15 mouse cellular contexts compared by ENCODE assay signal in genomic region chr17:46875626-46876025, GRCm38 (mm10). TPM values are rescaled to one million over a fixed set of nuclear protein-coding genes. Genes with fewer than 3 reads are reported as not detected.
A peak's percentile ranks its signal among the peaks of the same experiment; 100 is the strongest.
DNase-seq lines count a peak whose midpoint lies in the region; ATAC-seq and TF ChIP-seq lines count a peak whose summit lies in the region.
"Had no signal": no experiment of that assay in that cellular context is flagged by ENCODE, and none has a peak within 500 bp of the region (broad histone marks: within the 10 kb centered on the region; RNA-seq: fewer than 3 reads in every experiment).

No protein-coding gene starts in this region.

- no peaks in the 10 kb centered on the region; the same call in 1 of the 2 replicates for H3K36me3 ChIP-seq in intestine, postnatal 0 days (ENCODE audit: control insufficient read depth, insufficient read depth)
- no peaks in the 10 kb centered on the region for H3K36me3 ChIP-seq in intestine, embryonic 15.5 days
- H3K36me3 ChIP-seq in spleen, adult 2 months (ENCODE audit: control insufficient read depth, insufficient read depth, low read length) = no peaks in the 10 kb centered on the region
- H3K36me3 ChIP-seq in hindbrain, embryonic 11.5 days (ENCODE audit: control insufficient read depth, insufficient read depth, low read length) = no peaks in the 10 kb centered on the region
- H3K36me3 ChIP-seq: limb, embryonic 12.5 days had no signal

- TF ChIP-seq CTCF in intestine, postnatal 0 days (IDR thresholded peaks at IDR 0.05; ENCODE audit: low read depth) = peak; percentile 59
- peak; percentile 35; the same call in 1 of the 2 replicates for TF ChIP-seq CTCF in spleen, adult 2 months (IDR thresholded peaks at IDR 0.05; ENCODE audit: extremely low read depth, insufficient read depth, insufficient read length, insufficient replicate concordance)
- TF ChIP-seq CTCF in bone marrow macrophage, adult 2 months (IDR thresholded peaks at IDR 0.05; ENCODE audit: low read depth, low read length) = peak; percentile 35; the same call in 1 of the 2 replicates

- 0 out of 2 replicates have a peak, but pooled peaks cover 5% of the 10 kb centered on the region for H3K4me1 ChIP-seq in intestine, postnatal 0 days (replicated peaks; ENCODE audit: control insufficient read depth, insufficient read depth, low read length)
- H3K4me1 ChIP-seq in intestine, embryonic 15.5 days (replicated peaks) = peaks cover 13% of the 10 kb centered on the region
- peaks cover 6% of the 10 kb centered on the region; the same call in 1 of the 2 replicates for H3K4me1 ChIP-seq in spleen, adult 2 months (ENCODE audit: control insufficient read depth, insufficient read depth, insufficient read length)
- H3K4me1 ChIP-seq in bone marrow macrophage, adult 2 months (ENCODE audit: control insufficient read depth, insufficient read depth, low read length) = peaks cover 58% of the 10 kb centered on the region
- H3K4me1 ChIP-seq in hindbrain, embryonic 11.5 days (replicated peaks; ENCODE audit: control insufficient read depth, insufficient read depth, low read length) = no peaks in the 10 kb centered on the region; the same call in 1 of the 2 replicates

- H3K4me3 ChIP-seq in intestine, postnatal 0 days (ENCODE audit: low read depth, low read length) = no peak overlapping the region
- H3K4me3 ChIP-seq in intestine, embryonic 15.5 days (replicated peaks) = no peak overlapping the region
- no peak overlapping the region for H3K4me3 ChIP-seq in spleen, adult 2 months (ENCODE audit: extremely low read depth, insufficient read depth, insufficient read length)
- H3K4me3 ChIP-seq in bone marrow macrophage, adult 2 months (ENCODE audit: insufficient read depth, low read length) = no peak overlapping the region
- H3K4me3 ChIP-seq in hindbrain, embryonic 11.5 days (ENCODE audit: low read depth, low read length) = no peak overlapping the region
- H3K4me3 ChIP-seq: limb, embryonic 12.5 days had no signal

- H3K9ac ChIP-seq in intestine, postnatal 0 days (ENCODE audit: low read depth, low read length) = no peak overlapping the region
- no peak overlapping the region for H3K9ac ChIP-seq in intestine, embryonic 15.5 days
- no peak overlapping the region for H3K9ac ChIP-seq in hindbrain, embryonic 11.5 days (ENCODE audit: low read depth, low read length)
- H3K9ac ChIP-seq: limb, embryonic 12.5 days had no signal

- no peak for ATAC-seq in intestine, postnatal 0 days
- no peak for ATAC-seq in intestine, embryonic 15.5 days
- no peak for ATAC-seq in hindbrain, embryonic 11.5 days (ENCODE audit: low FRiP score)
- ATAC-seq: midbrain, embryonic 16.5 days had no signal

- WGBS in intestine, postnatal 0 days = 76% methylated on average over 3 of the region's 3 CpGs
- WGBS in intestine, embryonic 15.5 days = 78% methylated on average over 3 of the region's 3 CpGs
- 68% methylated on average over 3 of the region's 3 CpGs for WGBS in spleen, adult 2 months
- 60% methylated on average over 3 of the region's 3 CpGs for WGBS in hindbrain, embryonic 11.5 days

- H3K27ac ChIP-seq in intestine, postnatal 0 days (ENCODE audit: low read depth, low read length) = no peak overlapping the region
- H3K27ac ChIP-seq in intestine, embryonic 15.5 days = no peak overlapping the region
- H3K27ac ChIP-seq in spleen, adult 2 months (ENCODE audit: insufficient read depth, low read length) = no peak overlapping the region
- H3K27ac ChIP-seq in bone marrow macrophage, adult 2 months (ENCODE audit: insufficient read depth, low read depth, low read length) = no peak overlapping the region
- no peak overlapping the region for H3K27ac ChIP-seq in hindbrain, embryonic 11.5 days (ENCODE audit: low read depth, low read length)
- H3K27ac ChIP-seq: limb, embryonic 12.5 days; macrophage had no signal

- no peak overlapping the region for H3K4me2 ChIP-seq in intestine, postnatal 0 days (replicated peaks; ENCODE audit: low read depth)
- H3K4me2 ChIP-seq in intestine, embryonic 15.5 days (replicated peaks) = no peak overlapping the region
- H3K4me2 ChIP-seq in hindbrain, embryonic 11.5 days (replicated peaks; ENCODE audit: low read depth, low read length) = no peak overlapping the region
- H3K4me2 ChIP-seq: limb, embryonic 12.5 days had no signal

- DNase-seq in spleen, adult 2 months (ENCODE audit: low read depth in 1 of 2, low spot score in 2 of 2) = no peak
- no peak for DNase-seq in spleen, postnatal 4 days (ENCODE audit: low spot score in 2 of 2)
- peak; percentile 50 for DNase-seq in thymus, postnatal 4 days
- DNase-seq in right cerebral cortex, postnatal 14 days = no peak
- no peak for DNase-seq in hindbrain, embryonic 11.5 days (ENCODE audit: low spot score)
- DNase-seq: heart, postnatal 36 days; kidney, adult 8-10 months; right cerebral cortex, postnatal 25 days had no signal

- H3K27me3 ChIP-seq in intestine, postnatal 0 days (replicated peaks; ENCODE audit: control insufficient read depth, insufficient read depth, low read length) = no peaks in the 10 kb centered on the region
- no peaks in the 10 kb centered on the region for H3K27me3 ChIP-seq in intestine, embryonic 15.5 days (replicated peaks)
- H3K27me3 ChIP-seq in spleen, adult 2 months (ENCODE audit: control insufficient read depth, insufficient read depth, low read length) = no peaks in the 10 kb centered on the region
- no peaks in the 10 kb centered on the region for H3K27me3 ChIP-seq in hindbrain, embryonic 11.5 days (ENCODE audit: control insufficient read depth, insufficient read depth, low read length)
- H3K27me3 ChIP-seq: limb, embryonic 12.5 days had no signal

- no peaks in the 10 kb centered on the region for H3K9me3 ChIP-seq in intestine, postnatal 0 days (ENCODE audit: control insufficient read depth)
- no peaks in the 10 kb centered on the region for H3K9me3 ChIP-seq in intestine, embryonic 15.5 days
- no peaks in the 10 kb centered on the region for H3K9me3 ChIP-seq in hindbrain, embryonic 11.5 days (ENCODE audit: control insufficient read depth, low read length)

- TF ChIP-seq POLR2A in spleen, adult 2 months (IDR thresholded peaks at IDR 0.05; ENCODE audit: low read depth, low read length) = no peak
- TF ChIP-seq POLR2A in bone marrow macrophage, adult 2 months (IDR thresholded peaks at IDR 0.05; ENCODE audit: borderline replicate concordance, low read depth, low read length) = no peak

RNA-seq across cellular contexts. Expression of gene Tbcc, which starts 14.9 kb away (rescaled TPM):
- 40.1 and 40.2 TPM in 2 replicates for polyA plus RNA-seq in intestine, postnatal 0 days (2015; fragmentation: Nextera tagmentation; extraction: Ambion mirVana)
- polyA plus RNA-seq in intestine, embryonic 15.5 days (2015; fragmentation: Nextera tagmentation; extraction: Ambion mirVana) = 48.2 and 48.6 TPM in 2 replicates
- 17.2 and 21.3 TPM in 2 replicates for polyA plus RNA-seq in spleen, adult 2 months (2012; rRNA removed)
- polyA plus RNA-seq in bone marrow macrophage, adult 2 months (2012; ENCODE audit: insufficient read depth, insufficient read length, missing spikeins) = 11.4 and 13.6 TPM in 2 replicates
- 74.1 and 84.3 TPM in 2 replicates for polyA plus RNA-seq in hindbrain, embryonic 11.5 days (2014; fragmentation: Nextera tagmentation; extraction: Ambion mirVana)

RNA-seq across cellular contexts. Expression of gene Bicral, which starts 17.3 kb away (rescaled TPM):
- polyA plus RNA-seq in intestine, postnatal 0 days (2015; fragmentation: Nextera tagmentation; extraction: Ambion mirVana) = 2.2 and 2.6 TPM in 2 replicates
- polyA plus RNA-seq in intestine, embryonic 15.5 days (2015; fragmentation: Nextera tagmentation; extraction: Ambion mirVana) = 3.5 and 4.6 TPM in 2 replicates
- polyA plus RNA-seq in spleen, adult 2 months (2012; rRNA removed) = 14.4 and 14.5 TPM in 2 replicates
- 11.3 and 11.8 TPM in 2 replicates for polyA plus RNA-seq in bone marrow macrophage, adult 2 months (2012; ENCODE audit: insufficient read depth, insufficient read length, missing spikeins)
- 5.5 and 7.1 TPM in 2 replicates for polyA plus RNA-seq in hindbrain, embryonic 11.5 days (2014; fragmentation: Nextera tagmentation; extraction: Ambion mirVana)

RNA-seq across cellular contexts. Expression of gene Prph2, which starts 34.6 kb away (rescaled TPM):
- polyA plus RNA-seq in intestine, postnatal 0 days (2015; fragmentation: Nextera tagmentation; extraction: Ambion mirVana) = not detected in 2 replicates
- polyA plus RNA-seq in intestine, embryonic 15.5 days (2015; fragmentation: Nextera tagmentation; extraction: Ambion mirVana) = not detected in 2 replicates
- not detected in 2 replicates for polyA plus RNA-seq in spleen, adult 2 months (2012; rRNA removed)
- not detected in 2 replicates for polyA plus RNA-seq in bone marrow macrophage, adult 2 months (2012; ENCODE audit: insufficient read depth, insufficient read length, missing spikeins)
- polyA plus RNA-seq in hindbrain, embryonic 11.5 days (2014; fragmentation: Nextera tagmentation; extraction: Ambion mirVana) = not detected in 2 replicates
- polyA plus RNA-seq: limb, embryonic 12.5 days; macrophage; midbrain, embryonic 16.5 days; stomach, embryonic 16.5 days had no signal
